Mouse (Mus musculus) gastrocnemius, adult 2 months (tissue): ENCODE data around the gene Fads3. TPM values are rescaled to one million over a fixed set of nuclear protein-coding genes. Genes with fewer than 3 reads are reported as not detected.

Source experiments
- DNase-seq: peaks from one replicate; pipeline ENCODE4 v3.0.0; 2022
- H3K27ac ChIP-seq: fragments of 200-600 bp; 2 replicates; pipeline ENCODE4 v1.8.1; 2022; ENCODE audit warnings: mild to moderate bottlenecking
- H3K4me3 ChIP-seq: fragments of 200-600 bp; 2 replicates; pipeline ENCODE4 v1.8.1; 2022; ENCODE audit warnings: mild to moderate bottlenecking, moderate library complexity
- CTCF ChIP-seq: fragments of 200-600 bp; IDR thresholded peaks from 2 replicates; pipeline ENCODE4 v1.8.1; 2022; ENCODE audit warnings: antibody characterized with exemption, mild to moderate bottlenecking, moderate library complexity
- intact Hi-C: fragments of 180-260 bp; cut with DNase I; formaldehyde crosslinking; loops from one replicate; pipeline ENCODE4 v1.15.1; 2025
- total RNA-seq, 2 experiments: library from RNA; stranded (reverse); gene quantifications; 2 replicates each; pipeline ENCODE4 v1.2.3; 2021

The Fads3 gene
- total RNA-seq, 2 experiments from 2014 or later: 2.2 to 2.3 TPM

- Histone ChIP-seq H3K4me3 (peak overlapping the region; percentile 93), H3K27ac (peak overlapping the region; percentile 88)
- no peak for TF ChIP-seq CTCF
- intact Hi-C loops: no loop called here
- peak; percentile 57 for DNase-seq
These were observed 2.3 kb downstream of the Fads3 start for GRCm38 (mm10) chr19:10043643-10044042.

GRCm38 (mm10) chr19:10045707-10046106 lies 4.3 kb downstream of the Fads3 start:
- no peak for DNase-seq
- intact Hi-C loops: no loop called here
- no peak for TF ChIP-seq CTCF
- Histone ChIP-seq H3K4me3 (no peak overlapping the region), H3K27ac (peak overlapping the region; percentile 49; the same call in 1 of the 2 replicates)

- Histone ChIP-seq H3K27ac (peak overlapping the region; percentile 49), H3K4me3 (no peak overlapping the region)
- no peak for TF ChIP-seq CTCF
- no peak for DNase-seq
- intact Hi-C loops: no loop called here
These were observed 5.0 kb downstream of the Fads3 start for GRCm38 (mm10) chr19:10046346-10046745.

- intact Hi-C loops: no loop called here
- Histone ChIP-seq H3K4me3 (no peak overlapping the region), H3K27ac (peak overlapping the region; percentile 49)
- no peak for TF ChIP-seq CTCF
- DNase-seq: no peak
These were observed 5.6 kb downstream of the Fads3 start for GRCm38 (mm10) chr19:10046983-10047382.

- intact Hi-C loops: no loop called here
- Histone ChIP-seq H3K27ac (peak overlapping the region; percentile 43), H3K4me3 (no peak overlapping the region)
These were observed 8.2 kb downstream of the Fads3 start for GRCm38 (mm10) chr19:10049533-10049932.

GRCm38 (mm10) chr19:10050438-10050837 lies 9.1 kb downstream of the Fads3 start:
- TF ChIP-seq CTCF: no peak
- peak overlapping the region; percentile 53 for H3K27ac ChIP-seq
- no peak overlapping the region for H3K4me3 ChIP-seq
- intact Hi-C loops: no loop called here
- no peak for DNase-seq

More at GRCm38 (mm10) chr19:10049533-10049932, 8.2 kb downstream of the Fads3 start:
- no peak for DNase-seq
- TF ChIP-seq CTCF: no peak

- Histone ChIP-seq H3K4me3 (no peak overlapping the region), H3K27ac (no peak overlapping the region)
- intact Hi-C loops: no loop called here
- no peak for DNase-seq
- TF ChIP-seq CTCF: no peak
These were observed 11.3 kb downstream of the Fads3 start for GRCm38 (mm10) chr19:10052698-10053097.

GRCm38 (mm10) chr19:10053692-10054260 lies 12.4 kb downstream of the Fads3 start:
- no peak for DNase-seq
- Histone ChIP-seq H3K4me3 (no peak overlapping the region), H3K27ac (no peak overlapping the region)
- intact Hi-C loops: no loop called here
- no peak for TF ChIP-seq CTCF

GRCm38 (mm10) chr19:10054361-10055075 lies 13.1 kb downstream of the Fads3 start:
- intact Hi-C loops: no loop called here
- no peak for DNase-seq
- Histone ChIP-seq H3K4me3 (no peak overlapping the region), H3K27ac (no peak overlapping the region)
- no peak for TF ChIP-seq CTCF

- no peak for DNase-seq
- no peak overlapping the region for H3K4me3 ChIP-seq
- TF ChIP-seq CTCF: no peak
- intact Hi-C loops: no loop called here
- H3K27ac ChIP-seq: no peak overlapping the region
These were observed 13.9 kb downstream of the Fads3 start for GRCm38 (mm10) chr19:10055261-10055660.

GRCm38 (mm10) chr19:10055783-10056660 lies 14.7 kb downstream of the Fads3 start:
- DNase-seq: no peak
- TF ChIP-seq CTCF: no peak
- Histone ChIP-seq H3K4me3 (no peak overlapping the region), H3K27ac (no peak overlapping the region)
- intact Hi-C loops: no loop called here

- H3K4me3 ChIP-seq: no peak overlapping the region
- intact Hi-C loops: no loop called here
- H3K27ac ChIP-seq: no peak overlapping the region
- DNase-seq: no peak
- no peak for TF ChIP-seq CTCF
These were observed 15.3 kb downstream of the Fads3 start for GRCm38 (mm10) chr19:10056686-10057085.
